Mouse (Mus musculus): Measurements from ENCODE around the gene Scgb1c1. TPM values are rescaled to one million over a fixed set of nuclear protein-coding genes. Genes with fewer than 3 reads are reported as not detected.

Scgb1c1 gene
- total and polyA plus RNA-seq, 3 experiments, result not detected

DNA sequence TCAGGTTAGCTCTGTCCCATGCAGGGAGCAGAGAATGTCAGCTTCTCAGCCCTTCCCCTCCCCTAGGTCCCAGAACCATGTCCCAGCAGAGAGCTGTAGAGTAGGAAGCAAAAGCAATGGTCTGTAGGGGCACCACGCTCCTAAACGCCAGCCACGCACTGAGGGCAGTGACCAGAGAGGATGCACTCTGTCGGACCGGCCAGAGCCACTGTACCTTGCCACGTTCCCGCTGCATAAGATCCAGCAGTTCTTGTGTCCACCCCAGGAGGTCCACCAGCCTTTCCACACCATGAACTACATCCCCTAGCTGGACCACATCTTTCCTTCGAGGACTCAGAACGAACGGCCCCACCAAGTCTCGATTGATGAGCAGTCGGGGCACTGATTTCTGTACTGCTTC lies 19.4 kb downstream of the Scgb1c1 start:
- dilution Hi-C loops (cut with MboI; ENCODE audit: extremely low pct_ligation_motif_present, extremely low pct_unique_long_range_greater_than_20kb, low sequenced_read_pairs), result no loop called here
- H3K27me3 ChIP-seq (replicated peaks), result no peaks in the 10 kb centered on the region
- H3K4me2 ChIP-seq (ENCODE audit: insufficient read depth, low read depth, poor library complexity, severe bottlenecking), result no peak overlapping the region
- peaks cover 4 to 6% of the 10 kb centered on the region in 2 experiments; a peak in 3 of 4 replicates for H3K4me1 ChIP-seq (ENCODE audit: control insufficient read depth in 1 of 2, insufficient read depth in 2 of 2)
- DNase-seq (ENCODE audit: extremely low read depth), result no peak
- H3K4me3 ChIP-seq (replicated peaks in 1 of 3; ENCODE audit: low read depth in 2 of 3, low read length in 2 of 3, poor library complexity in 1 of 3), result no peak overlapping the region
- no peaks in the 10 kb centered on the region for H3K9me3 ChIP-seq (replicated peaks; ENCODE audit: low read length)
- peaks cover 71 to 94% of the 10 kb centered on the region in 2 experiments for H3K36me3 ChIP-seq (replicated peaks in 1 of 2; ENCODE audit: control insufficient read depth in 1 of 2, insufficient read depth in 1 of 2, low read length in 1 of 2)
- no peak overlapping the region for H3K27ac ChIP-seq (ENCODE audit: insufficient read depth, low read depth)
- no peak overlapping the region for H3K9ac ChIP-seq (ENCODE audit: insufficient read depth, low read depth)
- TF ChIP-seq USF2 (conservative IDR thresholded peaks at IDR 0.05; ENCODE audit: low read depth, low read length) (no peak), GABPA (IDR thresholded peaks at IDR 0.05; ENCODE audit: insufficient replicate concordance, low read depth, low read length) (no peak), JUND (conservative IDR thresholded peaks at IDR 0.05; ENCODE audit: low read depth, low read length) (no peak), MXI1 (IDR thresholded peaks at IDR 0.05; ENCODE audit: low read depth, low read length) (no peak), MYC (IDR thresholded peaks at IDR 0.05; ENCODE audit: low read depth, low read length) (no peak), E2F4 (IDR thresholded peaks at IDR 0.05; ENCODE audit: insufficient replicate concordance, low read depth, low read length) (no peak), SMC3 (IDR thresholded peaks at IDR 0.05; ENCODE audit: low read depth, low read length) (no peak), IRF4 (IDR thresholded peaks at IDR 0.05; ENCODE audit: low read depth, low read length) (no peak), HCFC1 (IDR thresholded peaks at IDR 0.05; ENCODE audit: low read depth, low read length) (no peak), SIN3A (IDR thresholded peaks at IDR 0.05; ENCODE audit: low read length) (no peak), MEF2A (IDR thresholded peaks at IDR 0.05; ENCODE audit: borderline replicate concordance, low read depth, low read length) (no peak), ZMIZ1 (IDR thresholded peaks at IDR 0.05; ENCODE audit: low read depth, low read length) (no peak), RAD21 (IDR thresholded peaks at IDR 0.05; ENCODE audit: low read depth, low read length) (no peak)
- peaks cover 5% of the 10 kb centered on the region; the same call in 1 of the 2 replicates for H3K79me2 ChIP-seq (replicated peaks; ENCODE audit: control insufficient read depth, extremely low read depth, insufficient read depth, poor library complexity, severe bottlenecking)
- in situ Hi-C loops (cut with MboI; ENCODE audit: low pct_ligation_motif_present, low pct_unique_long_range_greater_than_20kb, low sequenced_read_pairs), result no loop called here

GRCm38 (mm10) chr7:140874224-140874623 lies 28.9 kb downstream of the Scgb1c1 start:
- no peak overlapping the region for H3K4me2 ChIP-seq (ENCODE audit: insufficient read depth, low read depth, poor library complexity, severe bottlenecking)
- H3K4me1 ChIP-seq (ENCODE audit: control insufficient read depth in 1 of 2, insufficient read depth in 2 of 2), result peaks cover 21 to 44% of the 10 kb centered on the region in 2 experiments
- dilution Hi-C loops (cut with MboI; ENCODE audit: extremely low pct_ligation_motif_present, extremely low pct_unique_long_range_greater_than_20kb, low sequenced_read_pairs) (no loop called here), in situ Hi-C loops (cut with MboI; ENCODE audit: low pct_ligation_motif_present, low pct_unique_long_range_greater_than_20kb, low sequenced_read_pairs) (no loop called here)
- no peak for DNase-seq (ENCODE audit: extremely low read depth)
- H3K9me3 ChIP-seq (replicated peaks; ENCODE audit: low read length), result no peaks in the 10 kb centered on the region
- H3K9ac ChIP-seq (ENCODE audit: insufficient read depth, low read depth), result no peak overlapping the region
- no peaks in the 10 kb centered on the region; the same call in 1 of the 2 replicates for H3K79me2 ChIP-seq (replicated peaks; ENCODE audit: control insufficient read depth, extremely low read depth, insufficient read depth, poor library complexity, severe bottlenecking)
- H3K36me3 ChIP-seq (replicated peaks in 1 of 2; ENCODE audit: control insufficient read depth in 1 of 2, insufficient read depth in 1 of 2, low read length in 1 of 2), result peaks cover 30 to 76% of the 10 kb centered on the region in 2 experiments
- H3K4me3 ChIP-seq (replicated peaks in 1 of 3; ENCODE audit: low read depth in 2 of 3, low read length in 2 of 3, poor library complexity in 1 of 3), result no peak overlapping the region
- H3K27me3 ChIP-seq (replicated peaks), result no peaks in the 10 kb centered on the region
- TF ChIP-seq ETS1 (conservative IDR thresholded peaks at IDR 0.05; ENCODE audit: low read depth, low read length) (no peak), HCFC1 (IDR thresholded peaks at IDR 0.05; ENCODE audit: low read depth, low read length) (no peak)
- no peak overlapping the region for H3K27ac ChIP-seq (ENCODE audit: insufficient read depth, low read depth)
